Mouse (Mus musculus) midbrain, postnatal 0 days (tissue): ENCODE measurements around the gene Gm20449. TPM values are rescaled to one million over a fixed set of nuclear protein-coding genes. Genes with fewer than 3 reads are reported as not detected.
"Not testable (repeated sequence)": the region's sequence is repeated elsewhere in the genome, so short reads cannot be mapped to it uniquely, and the experiment has no call there.

ENCODE experiments used
- ATAC-seq: fragments of 200-750 bp; cut with Nextera tagmentation; 2 replicates; pipeline ENCODE4 v1.8.0; 2017; ENCODE audit warnings: moderate number of reproducible peaks, mild to moderate bottlenecking, moderate TSS enrichment, moderate library complexity; ENCODE audit not compliant: low FRiP score
- DNase-seq: peaks from one replicate; pipeline ENCODE4 v3.0.0-alpha.2; 2015; ENCODE audit warnings: low spot score
- H3K27ac ChIP-seq: fragments of 300-500 bp; sonication (generic); 2 replicates; pipeline ENCODE4 v1.5.1; 2014; ENCODE audit warnings: low read depth, mild to moderate bottlenecking, low read length, mixed read lengths
- H3K27me3 ChIP-seq: fragments of 300-500 bp; sonication (generic); 2 replicates; pipeline ENCODE4 v1.6.1; 2014; ENCODE audit warnings: low read length, control low read depth, mixed read lengths; ENCODE audit not compliant: insufficient read depth
- H3K36me3 ChIP-seq: fragments of 300-500 bp; sonication (generic); 2 replicates; pipeline ENCODE4 v1.6.1; 2014; ENCODE audit warnings: low read length, control low read depth, mixed read lengths; ENCODE audit not compliant: insufficient read depth
- H3K4me1 ChIP-seq: fragments of 300-500 bp; sonication (generic); 2 replicates; pipeline ENCODE4 v1.6.1; 2014; ENCODE audit warnings: mild to moderate bottlenecking, control low read depth, antibody characterized with exemption, low read length, mixed read lengths; ENCODE audit not compliant: insufficient read depth
- H3K4me2 ChIP-seq: fragments of 300-500 bp; sonication (generic); 2 replicates; pipeline ENCODE4 v1.6.1; 2014; ENCODE audit warnings: low read depth, mild to moderate bottlenecking, low read length, mixed read lengths; ENCODE audit not compliant: poor library complexity, severe bottlenecking
- H3K4me3 ChIP-seq: fragments of 300-500 bp; sonication (generic); 2 replicates; pipeline ENCODE4 v1.5.1; 2014; ENCODE audit warnings: low read depth, mild to moderate bottlenecking, low read length, moderate library complexity
- H3K9ac ChIP-seq: fragments of 300-500 bp; sonication (generic); replicated peaks from 2 replicates; pipeline ENCODE4 v1.6.1; 2014; ENCODE audit warnings: mild to moderate bottlenecking, low read length, moderate library complexity, mixed read lengths; ENCODE audit not compliant: poor library complexity, severe bottlenecking
- H3K9me3 ChIP-seq: fragments of 300-500 bp; sonication (generic); 2 replicates; pipeline ENCODE4 v1.6.1; 2016; ENCODE audit warnings: low read length, control low read depth
- CTCF ChIP-seq: IDR thresholded peaks from 2 replicates; pipeline ENCODE4 v1.5.1; 2016; ENCODE audit warnings: antibody characterized with exemption, mild to moderate bottlenecking
- WGBS: fragments of 180-500 bp; shearing (Covaris S2); extraction: QIAGEN DNeasy Blood & Tissue Kit; methylation state at CpG from one replicate; pipeline ENCODE4 v1.1.7; 2014; 5-methylcytosine and 5-hydroxymethylcytosine counted together
- polyA plus RNA-seq: library from polyadenylated mRNA; unstranded; fragments of >200 nt; fragmentation: Nextera tagmentation; extraction: Ambion mirVana; gene quantifications from 2 replicates; pipeline ENCODE4 v1.2.1, GENCODE M21; 2015
- total RNA-seq: library from RNA; depleted of rRNA; stranded (reverse); fragments of >200 nt; gene quantifications from 2 replicates; pipeline ENCODE4 v1.2.3, GENCODE M21; 2014; rRNA removed

The Gm20449 gene
- 0.05 and 0.14 TPM in 2 replicates for total RNA-seq
- polyA plus RNA-seq: 0.06 and 0.07 TPM in 2 replicates

GRCm38 (mm10) chr7:41499389-41500049, at the start of gene Gm20449, which contains the start of gene AW146154:
Gene Gm20449, minus strand, starts transcription at chr7:41499417.
Gene AW146154, minus strand, starts transcription at chr7:41499890.
- peak within 1 kb of the TSS; percentile 82 for H3K4me2 ChIP-seq
- ATAC-seq: peak; percentile 98
- H3K4me1 ChIP-seq: no peaks in the 10 kb centered on the region
- no peaks in the 10 kb centered on the region for H3K36me3 ChIP-seq
- peak; percentile 32 for TF ChIP-seq CTCF
- H3K9me3 ChIP-seq: peaks cover under 1% of the 10 kb centered on the region; the same call in 1 of the 2 replicates
- no peaks in the 10 kb centered on the region for H3K27me3 ChIP-seq
- peak within 1 kb of the TSS; percentile 60 for H3K4me3 ChIP-seq
- peak; percentile 93 for DNase-seq
- H3K9ac ChIP-seq: peak within 1 kb of the TSS; percentile 63
- under 1% methylated on average over 18 of the region's 18 CpGs for WGBS
- H3K27ac ChIP-seq: peak within 1 kb of the TSS; percentile 68

- no peak overlapping the region for H3K4me3 ChIP-seq
- 90% methylated on average over 3 of the region's 3 CpGs for WGBS
- H3K27ac ChIP-seq: no peak overlapping the region
- ATAC-seq (no peak), DNase-seq (no peak)
- H3K9ac ChIP-seq: no peak overlapping the region
- H3K27me3 ChIP-seq: no peaks in the 10 kb centered on the region
- no peak overlapping the region for H3K4me2 ChIP-seq
- no peaks in the 10 kb centered on the region for H3K4me1 ChIP-seq
- H3K9me3 ChIP-seq: 0 out of 2 replicates have a peak, but pooled peaks cover 4% of the 10 kb centered on the region
- H3K36me3 ChIP-seq: no peaks in the 10 kb centered on the region
- no peak for TF ChIP-seq CTCF
Measured at GRCm38 (mm10) chr7:41512672-41513071, 13.5 kb upstream of the Gm20449 start.

GRCm38 (mm10) chr7:41512207-41512606, 13.0 kb upstream of the Gm20449 start:
- Histone ChIP-seq H3K9ac (no peak overlapping the region), H3K9me3 (0 out of 2 replicates have a peak, but pooled peaks cover 4% of the 10 kb centered on the region), H3K27ac (no peak overlapping the region), H3K36me3 (no peaks in the 10 kb centered on the region), H3K27me3 (no peaks in the 10 kb centered on the region), H3K4me2 (no peak overlapping the region), H3K4me3 (no peak overlapping the region), H3K4me1 (no peaks in the 10 kb centered on the region)
- DNase-seq (no peak), ATAC-seq (no peak)
- 22% methylated on average over 1 of the region's 1 CpGs for WGBS
- no peak for TF ChIP-seq CTCF

GRCm38 (mm10) chr7:41502402-41502801, 3.2 kb upstream of the Gm20449 start:
- 61% methylated on average over 1 of the region's 1 CpGs for WGBS
- H3K27me3 ChIP-seq: no peaks in the 10 kb centered on the region

GRCm38 (mm10) chr7:41500151-41500934, 1.1 kb upstream of the Gm20449 start:
- Histone ChIP-seq H3K4me3 (peak overlapping the region; percentile 60), H3K9me3 (no peaks in the 10 kb centered on the region; the same call in 1 of the 2 replicates), H3K9ac (no peak overlapping the region; the same call in 1 of the 2 replicates), H3K36me3 (no peaks in the 10 kb centered on the region), H3K4me2 (peak overlapping the region; percentile 82), H3K27me3 (no peaks in the 10 kb centered on the region), H3K27ac (no peak overlapping the region), H3K4me1 (no peaks in the 10 kb centered on the region)
- ATAC-seq (peak; percentile 15; the same call in 1 of the 2 replicates), DNase-seq (peak; percentile 40)
- TF ChIP-seq CTCF: peak; percentile 58
- 20% methylated on average over 22 of the region's 22 CpGs for WGBS

More at GRCm38 (mm10) chr7:41502402-41502801, 3.2 kb upstream of the Gm20449 start:
- ATAC-seq (no peak), DNase-seq (no peak)
- no peak overlapping the region for H3K4me2 ChIP-seq
- no peaks in the 10 kb centered on the region for H3K4me1 ChIP-seq
- no peaks in the 10 kb centered on the region for H3K9me3 ChIP-seq
- H3K36me3 ChIP-seq: no peaks in the 10 kb centered on the region
- TF ChIP-seq CTCF: no peak
- H3K27ac ChIP-seq: no peak overlapping the region
- no peak overlapping the region for H3K4me3 ChIP-seq
- no peak overlapping the region for H3K9ac ChIP-seq

- not testable (repeated sequence) for H3K4me1 ChIP-seq, H3K27me3 ChIP-seq, H3K36me3 ChIP-seq, DNase-seq, H3K9me3 ChIP-seq, ATAC-seq
- H3K9ac ChIP-seq: peak overlapping the region; percentile 36; the same call in 1 of the 2 replicates
- H3K4me3 ChIP-seq: peak overlapping the region; percentile 60
- WGBS: 2% methylated on average over 6 of the region's 6 CpGs
- H3K27ac ChIP-seq: peak overlapping the region; percentile 68; the same call in 1 of the 2 replicates
- peak overlapping the region; percentile 82 for H3K4me2 ChIP-seq
Measured at GRCm38 (mm10) chr7:41499018-41499388, 214 bp downstream of the Gm20449 start.

GRCm38 (mm10) chr7:41498464-41498863, 753 bp downstream of the Gm20449 start:
- not testable (repeated sequence) for ATAC-seq, H3K4me1 ChIP-seq, H3K9ac ChIP-seq, H3K36me3 ChIP-seq, H3K9me3 ChIP-seq, H3K27me3 ChIP-seq, DNase-seq, H3K27ac ChIP-seq
- Histone ChIP-seq H3K4me2 (peak overlapping the region; percentile 82), H3K4me3 (peak overlapping the region; percentile 60; the same call in 1 of the 2 replicates)
- 65% methylated on average over 2 of the region's 4 CpGs for WGBS
